Mouse (Mus musculus) hindlimb bud, embryonic 11.5 days (tissue): ENCODE results near the gene Rmnd1.
"Not testable (repeated sequence)": the region's sequence is repeated elsewhere in the genome, so short reads cannot be mapped to it uniquely, and the experiment has no call there.

Experiments used
- DNase-seq: peaks from one replicate; pipeline ENCODE4 v3.0.0-alpha.2; 2012; ENCODE audit warnings: low read depth, low spot score; ENCODE audit errors: extremely low spot score

Rmnd1 gene

GRCm38 (mm10) chr10:4432123-4432931 lies at the start of gene Rmnd1, which contains the start of gene Armt1:
Gene Rmnd1, minus strand, starts transcription at chr10:4432388.
Gene Armt1, plus strand, starts transcription at chr10:4432467.
- DNase-seq: peak; percentile 75

GRCm38 (mm10) chr10:4481695-4482094 lies 49.5 kb upstream of the Rmnd1 start:
- DNase-seq: no peak

- DNase-seq: no peak
These were observed 48.7 kb upstream of the Rmnd1 start for GRCm38 (mm10) chr10:4480929-4481328.

GRCm38 (mm10) chr10:4476604-4477003 lies 44.4 kb upstream of the Rmnd1 start:
- no peak for DNase-seq

GRCm38 (mm10) chr10:4475431-4475830 lies 43.2 kb upstream of the Rmnd1 start:
- DNase-seq: no peak

GRCm38 (mm10) chr10:4473591-4473993 lies 41.4 kb upstream of the Rmnd1 start:
- no peak for DNase-seq

- DNase-seq: no peak
These were observed 37.2 kb upstream of the Rmnd1 start for GRCm38 (mm10) chr10:4469406-4469805.

- DNase-seq: no peak
These were observed 33.6 kb upstream of the Rmnd1 start for GRCm38 (mm10) chr10:4465799-4466198.

- DNase-seq: no peak
These were observed 28.0 kb upstream of the Rmnd1 start for GRCm38 (mm10) chr10:4460201-4460600.

GRCm38 (mm10) chr10:4456409-4456808 lies 24.2 kb upstream of the Rmnd1 start:
- DNase-seq: no peak

- DNase-seq: no peak
These were observed 3.2 kb upstream of the Rmnd1 start for GRCm38 (mm10) chr10:4435416-4435815.

- not testable (repeated sequence) for DNase-seq
These were observed 1.7 kb upstream of the Rmnd1 start for GRCm38 (mm10) chr10:4433871-4434270.

GRCm38 (mm10) chr10:4432996-4433755 lies 988 bp upstream of the Rmnd1 start:
- DNase-seq: peak; percentile 16

GRCm38 (mm10) chr10:4431746-4432122 lies 454 bp downstream of the Rmnd1 start:
- DNase-seq: no peak

GRCm38 (mm10) chr10:4430826-4431225 lies 1.4 kb downstream of the Rmnd1 start:
- DNase-seq: no peak

GRCm38 (mm10) chr10:4430399-4430798 lies 1.8 kb downstream of the Rmnd1 start:
- DNase-seq: no peak

- DNase-seq: no peak
These were observed 6.9 kb downstream of the Rmnd1 start for GRCm38 (mm10) chr10:4425245-4425644.

GRCm38 (mm10) chr10:4407191-4407590 lies 25.0 kb downstream of the Rmnd1 start:
- no peak for DNase-seq

GRCm38 (mm10) chr10:4405511-4405910 lies 26.7 kb downstream of the Rmnd1 start:
- DNase-seq: no peak

GRCm38 (mm10) chr10:4404895-4405491 lies 27.2 kb downstream of the Rmnd1 start:
- DNase-seq: no peak

GRCm38 (mm10) chr10:4398058-4398457 lies 34.1 kb downstream of the Rmnd1 start:
- no peak for DNase-seq

GRCm38 (mm10) chr10:4395321-4395720 lies 36.9 kb downstream of the Rmnd1 start:
- no peak for DNase-seq
